Mouse (Mus musculus): ENCODE results near the gene Exoc2. TPM values are rescaled to one million over a fixed set of nuclear protein-coding genes. Genes with fewer than 3 reads are reported as not detected.

Gene Exoc2
- total and polyA plus RNA-seq, 2 experiments = 3.3 to 10.9 TPM

- Histone ChIP-seq H3K27me3 (ENCODE audit: control insufficient read depth, insufficient read depth, low read length) (no peaks in the 10 kb centered on the region), H3K27ac (replicated peaks; ENCODE audit: insufficient read depth, low read depth, low read length) (no peak overlapping the region), H3K4me3 (ENCODE audit: insufficient read depth, low read depth, low read length) (no peak overlapping the region), H3K79me2 (ENCODE audit: control insufficient read depth, insufficient read depth, low read length) (no peaks in the 10 kb centered on the region), H3K4me1 (ENCODE audit: control insufficient read depth, insufficient read depth, low read length) (peaks cover 4% of the 10 kb centered on the region; the same call in 1 of the 2 replicates), H3K36me3 (ENCODE audit: control insufficient read depth, insufficient read depth, low read length) (peaks cover 4% of the 10 kb centered on the region), H3K9ac (ENCODE audit: low read depth, low read length) (no peak overlapping the region)
- 90% methylated on average over 4 of the region's 4 CpGs for WGBS
- TF ChIP-seq CTCF (IDR thresholded peaks at IDR 0.05; ENCODE audit: low read depth, low read length) = no peak
- no peak for TF ChIP-seq POLR2A (IDR thresholded peaks at IDR 0.05; ENCODE audit: extremely low read depth, insufficient read depth, low read length)
- DNase-seq (ENCODE audit: extremely low read depth, low read depth, low spot score) = no peak
These were observed 132.6 kb downstream of the Exoc2 start for GRCm38 (mm10) chr13:30841306-30841705.

- Histone ChIP-seq H3K36me3 (ENCODE audit: control insufficient read depth, insufficient read depth, low read length) (peaks cover 4% of the 10 kb centered on the region), H3K27ac (replicated peaks; ENCODE audit: insufficient read depth, low read depth, low read length) (no peak overlapping the region), H3K79me2 (ENCODE audit: control insufficient read depth, insufficient read depth, low read length) (no peaks in the 10 kb centered on the region), H3K4me1 (ENCODE audit: control insufficient read depth, insufficient read depth, low read length) (peaks cover 4% of the 10 kb centered on the region; the same call in 1 of the 2 replicates), H3K27me3 (ENCODE audit: control insufficient read depth, insufficient read depth, low read length) (no peaks in the 10 kb centered on the region), H3K4me3 (ENCODE audit: insufficient read depth, low read depth, low read length) (no peak overlapping the region), H3K9ac (ENCODE audit: low read depth, low read length) (no peak overlapping the region)
- peak; percentile 20 for DNase-seq (ENCODE audit: extremely low read depth, low read depth, low spot score)
- TF ChIP-seq POLR2A (IDR thresholded peaks at IDR 0.05; ENCODE audit: extremely low read depth, insufficient read depth, low read length) (no peak), CTCF (IDR thresholded peaks at IDR 0.05; ENCODE audit: low read depth, low read length) (no peak)
- 53% methylated on average over 3 of the region's 3 CpGs for WGBS
These were observed 133.2 kb downstream of the Exoc2 start for GRCm38 (mm10) chr13:30840700-30841099.

- DNase-seq (ENCODE audit: extremely low read depth, low read depth, low spot score) = peak; percentile 50
- 33% methylated on average over 1 of the region's 1 CpGs for WGBS
- TF ChIP-seq CTCF (IDR thresholded peaks at IDR 0.05; ENCODE audit: low read depth, low read length) = no peak
- no peak for TF ChIP-seq POLR2A (IDR thresholded peaks at IDR 0.05; ENCODE audit: extremely low read depth, insufficient read depth, low read length)
These were observed 137.6 kb downstream of the Exoc2 start for GRCm38 (mm10) chr13:30836342-30836741.

GRCm38 (mm10) chr13:30834859-30835258 is 139.0 kb downstream of the Exoc2 start:
- 93% methylated on average over 9 of the region's 9 CpGs for WGBS

More at GRCm38 (mm10) chr13:30836342-30836741, 137.6 kb downstream of the Exoc2 start:
- no peaks in the 10 kb centered on the region for H3K79me2 ChIP-seq (ENCODE audit: control insufficient read depth, insufficient read depth, low read length)
- H3K27ac ChIP-seq (replicated peaks; ENCODE audit: insufficient read depth, low read depth, low read length) = no peak overlapping the region
- peaks cover 4% of the 10 kb centered on the region; the same call in 1 of the 2 replicates for H3K4me1 ChIP-seq (ENCODE audit: control insufficient read depth, insufficient read depth, low read length)
- no peaks in the 10 kb centered on the region for H3K36me3 ChIP-seq (ENCODE audit: control insufficient read depth, insufficient read depth, low read length)
- H3K27me3 ChIP-seq (ENCODE audit: control insufficient read depth, insufficient read depth, low read length) = no peaks in the 10 kb centered on the region
- no peak overlapping the region for H3K4me3 ChIP-seq (ENCODE audit: insufficient read depth, low read depth, low read length)
- no peak overlapping the region for H3K9ac ChIP-seq (ENCODE audit: low read depth, low read length)

GRCm38 (mm10) chr13:30834349-30834748 is 139.5 kb downstream of the Exoc2 start:
- H3K9ac ChIP-seq (ENCODE audit: low read depth, low read length) = no peak overlapping the region
- no peak overlapping the region for H3K4me3 ChIP-seq (ENCODE audit: insufficient read depth, low read depth, low read length)

More at GRCm38 (mm10) chr13:30834859-30835258, 139.0 kb downstream of the Exoc2 start:
- no peak overlapping the region for H3K4me3 ChIP-seq (ENCODE audit: insufficient read depth, low read depth, low read length)
- no peak overlapping the region for H3K9ac ChIP-seq (ENCODE audit: low read depth, low read length)
- no peaks in the 10 kb centered on the region for H3K36me3 ChIP-seq (ENCODE audit: control insufficient read depth, insufficient read depth, low read length)
- no peak overlapping the region for H3K27ac ChIP-seq (replicated peaks; ENCODE audit: insufficient read depth, low read depth, low read length)
- H3K4me1 ChIP-seq (ENCODE audit: control insufficient read depth, insufficient read depth, low read length) = peaks cover 4% of the 10 kb centered on the region; the same call in 1 of the 2 replicates
- no peak for DNase-seq (ENCODE audit: extremely low read depth, low read depth, low spot score)
- TF ChIP-seq CTCF (IDR thresholded peaks at IDR 0.05; ENCODE audit: low read depth, low read length) = no peak
- TF ChIP-seq POLR2A (IDR thresholded peaks at IDR 0.05; ENCODE audit: extremely low read depth, insufficient read depth, low read length) = no peak
- H3K27me3 ChIP-seq (ENCODE audit: control insufficient read depth, insufficient read depth, low read length) = no peaks in the 10 kb centered on the region
- H3K79me2 ChIP-seq (ENCODE audit: control insufficient read depth, insufficient read depth, low read length) = no peaks in the 10 kb centered on the region

GRCm38 (mm10) chr13:30833476-30834149 is 140.3 kb downstream of the Exoc2 start:
- peaks cover 4% of the 10 kb centered on the region; the same call in 1 of the 2 replicates for H3K4me1 ChIP-seq (ENCODE audit: control insufficient read depth, insufficient read depth, low read length)
- WGBS = 85% methylated on average over 6 of the region's 6 CpGs
- no peak for DNase-seq (ENCODE audit: extremely low read depth, low read depth, low spot score)

More at GRCm38 (mm10) chr13:30834349-30834748, 139.5 kb downstream of the Exoc2 start:
- TF ChIP-seq CTCF (IDR thresholded peaks at IDR 0.05; ENCODE audit: low read depth, low read length) (no peak), POLR2A (IDR thresholded peaks at IDR 0.05; ENCODE audit: extremely low read depth, insufficient read depth, low read length) (no peak)
- Histone ChIP-seq H3K79me2 (ENCODE audit: control insufficient read depth, insufficient read depth, low read length) (no peaks in the 10 kb centered on the region), H3K27me3 (ENCODE audit: control insufficient read depth, insufficient read depth, low read length) (no peaks in the 10 kb centered on the region), H3K27ac (replicated peaks; ENCODE audit: insufficient read depth, low read depth, low read length) (no peak overlapping the region), H3K4me1 (ENCODE audit: control insufficient read depth, insufficient read depth, low read length) (peaks cover 4% of the 10 kb centered on the region; the same call in 1 of the 2 replicates), H3K36me3 (ENCODE audit: control insufficient read depth, insufficient read depth, low read length) (no peaks in the 10 kb centered on the region)
- no peak for DNase-seq (ENCODE audit: extremely low read depth, low read depth, low spot score)
- 68% methylated on average over 6 of the region's 6 CpGs for WGBS

More at GRCm38 (mm10) chr13:30833476-30834149, 140.3 kb downstream of the Exoc2 start:
- no peak for TF ChIP-seq CTCF (IDR thresholded peaks at IDR 0.05; ENCODE audit: low read depth, low read length)
- Histone ChIP-seq H3K27me3 (ENCODE audit: control insufficient read depth, insufficient read depth, low read length) (no peaks in the 10 kb centered on the region), H3K79me2 (ENCODE audit: control insufficient read depth, insufficient read depth, low read length) (no peaks in the 10 kb centered on the region), H3K27ac (replicated peaks; ENCODE audit: insufficient read depth, low read depth, low read length) (no peak overlapping the region), H3K36me3 (ENCODE audit: control insufficient read depth, insufficient read depth, low read length) (no peaks in the 10 kb centered on the region), H3K4me3 (ENCODE audit: insufficient read depth, low read depth, low read length) (no peak overlapping the region), H3K9ac (ENCODE audit: low read depth, low read length) (no peak overlapping the region)
